Mouse (Mus musculus) CD4-positive, CD25-positive, alpha-beta regulatory T cell (primary cell): ENCODE measurements around the gene Btnl2. TPM values are rescaled to one million over a fixed set of nuclear protein-coding genes. Genes with fewer than 3 reads are reported as not detected.

Source experiments
- polyA plus RNA-seq: library from polyadenylated mRNA; unstranded; fragments of 100-300 nt; shearing (Covaris generic); gene quantifications from one replicate; pipeline ENCODE4 v1.2.1, GENCODE M21; 2017

Gene Btnl2
- polyA plus RNA-seq, result 0.43 TPM

DNA sequence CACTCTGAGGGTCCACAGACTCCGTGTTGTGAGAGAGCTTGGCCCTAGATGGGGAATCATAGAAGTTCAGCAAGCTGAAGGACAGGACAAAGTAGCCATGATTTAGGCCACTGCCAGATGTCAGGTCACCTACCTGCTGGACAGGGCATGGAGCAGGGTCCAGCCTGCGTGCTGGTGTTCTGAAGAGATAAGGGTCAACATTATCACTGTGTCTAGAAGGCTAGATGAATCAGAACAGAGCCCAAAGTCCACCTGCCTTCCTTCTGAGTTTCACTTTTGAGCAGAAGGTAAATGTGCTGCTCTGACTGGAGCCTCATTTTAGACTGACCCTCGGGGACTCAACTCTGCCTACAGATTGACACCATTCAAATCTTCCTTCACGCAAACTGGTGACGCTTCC, at the start of gene Btnl2:
TSS of gene Btnl2 (plus strand) at position 284 of the 400 bp plus-strand sequence.

DNA sequence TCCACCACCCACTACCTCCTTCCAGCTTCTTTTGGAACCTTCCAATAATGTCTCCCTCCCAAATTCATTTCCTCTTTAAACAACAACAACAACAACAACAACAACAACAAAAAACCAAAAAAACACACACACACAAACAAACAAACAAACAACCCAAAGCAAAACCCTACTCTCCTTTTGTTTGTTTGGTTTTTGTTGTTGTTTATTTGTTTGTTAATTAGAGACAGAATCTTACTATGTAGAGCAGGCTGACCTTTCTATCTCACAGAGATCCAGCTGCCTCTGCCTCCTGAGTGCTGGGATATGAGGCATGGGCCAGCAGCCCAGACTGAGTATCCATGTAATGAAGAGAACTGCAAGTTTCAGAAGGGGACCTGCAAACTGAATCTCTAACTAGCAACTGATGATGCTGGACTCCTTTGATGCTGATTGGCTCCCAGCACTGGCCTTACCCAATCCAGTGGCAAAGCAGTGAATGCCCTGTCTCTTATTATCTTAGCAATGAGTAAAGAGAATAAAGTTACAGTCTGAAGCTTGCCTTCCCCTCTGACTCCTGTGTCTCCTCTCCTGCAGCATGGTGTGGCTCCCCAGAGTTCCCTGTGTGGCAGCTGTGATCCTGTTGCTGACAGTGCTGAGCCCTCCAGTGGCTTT, 49.1 kb upstream of the Btnl2 start, which contains the start of gene H2-Eb1:
TSS of gene H2-Eb1 (plus strand) at position 488 of the 651 bp plus-strand sequence.

DNA sequence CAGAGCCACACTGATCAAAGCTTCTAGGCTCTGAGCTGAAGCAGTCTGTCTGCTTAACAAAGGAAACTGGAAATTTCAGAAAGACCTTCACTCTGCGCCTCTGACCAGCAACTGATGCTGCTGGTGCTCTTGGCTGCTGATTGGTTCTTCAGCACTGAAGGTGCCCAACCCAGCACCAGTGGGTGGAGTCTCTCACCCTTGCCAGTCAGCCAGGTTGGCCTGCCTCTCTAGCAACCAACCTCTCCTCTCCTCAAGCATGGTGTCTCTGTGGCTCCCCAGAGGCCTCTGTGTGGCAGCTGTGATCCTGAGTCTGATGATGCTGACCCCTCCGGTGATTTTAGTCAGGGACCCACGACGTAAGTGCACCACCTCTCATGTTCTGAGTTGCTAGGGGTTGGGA, 29.2 kb upstream of the Btnl2 start, which contains the start of gene H2-Eb2:
TSS of gene H2-Eb2 (plus strand) at position 230 of the 400 bp plus-strand sequence.

DNA sequence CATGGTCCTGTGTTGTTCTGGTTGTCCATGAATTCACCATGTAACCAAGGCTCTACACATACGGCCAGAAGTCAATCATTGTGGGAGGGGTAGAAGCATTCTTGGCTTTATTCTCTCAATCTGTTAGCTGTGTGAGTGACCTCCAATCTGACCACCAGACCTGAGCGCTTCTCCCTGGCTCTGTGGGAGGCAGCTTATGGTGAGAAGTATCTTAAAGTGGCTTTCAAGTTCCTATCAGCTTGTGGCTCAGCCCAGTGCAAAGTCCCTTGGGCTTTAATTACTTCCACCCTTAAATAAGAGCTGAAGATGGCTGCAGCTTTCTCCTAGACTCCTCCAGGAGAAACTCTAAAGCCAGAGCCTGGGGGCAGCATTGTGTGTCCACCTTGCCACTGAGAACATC, 22.2 kb downstream of the Btnl2 start, which contains the start of gene Btnl1:
TSS of gene Btnl1 (plus strand) at position 286 of the 400 bp plus-strand sequence.

DNA sequence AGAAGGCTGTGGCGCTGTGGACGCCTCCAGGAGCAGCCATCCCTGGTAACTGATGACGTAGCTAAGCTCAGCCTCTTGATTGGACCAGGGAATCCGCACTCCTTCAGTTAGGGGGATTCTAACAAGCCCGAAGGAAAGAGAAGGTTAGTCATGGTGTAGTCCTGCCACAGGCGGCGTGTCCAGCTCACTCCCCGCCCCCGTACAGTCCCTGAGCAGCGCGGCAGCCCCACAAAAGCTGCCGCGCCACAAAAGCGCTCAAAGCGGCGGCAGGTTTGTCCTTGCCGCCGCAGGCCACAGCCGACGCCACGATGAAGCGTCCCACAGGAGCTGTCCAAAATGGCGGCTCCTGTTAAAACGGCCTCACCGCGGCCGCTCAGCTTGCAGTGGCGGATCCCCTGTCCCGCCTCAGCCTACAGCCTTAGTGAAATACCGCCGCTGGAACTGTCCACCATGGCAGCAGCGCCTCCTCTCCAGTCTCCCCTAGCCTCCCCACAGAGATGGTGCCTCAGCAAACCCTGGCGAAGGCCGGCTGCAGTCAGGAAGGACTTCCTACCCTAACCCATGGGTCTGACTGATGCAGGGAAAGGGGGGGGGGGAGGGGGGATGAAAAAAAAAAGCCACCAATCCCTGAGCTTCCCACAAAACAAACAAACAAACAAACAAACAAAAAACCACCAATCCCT, 44.2 kb downstream of the Btnl2 start, which contains the start of gene BC051142:
TSS of gene BC051142 (plus strand) at position 110 of the 683 bp plus-strand sequence.

Other genes starting within 250 kb of the Btnl2 start
- gene H2-DMa, start 235.3 kb upstream of the Btnl2 start, polyA plus RNA-seq, result 96.3 TPM
- 212 TPM for gene Brd2, start 232.2 kb upstream of the Btnl2 start, polyA plus RNA-seq
- 4.9 TPM for gene H2-DMb2, start 211.5 kb upstream of the Btnl2 start, polyA plus RNA-seq
- gene H2-DMb1, start 201.8 kb upstream of the Btnl2 start, polyA plus RNA-seq, result 2.7 TPM
- gene Tap1, start 167.3 kb upstream of the Btnl2 start, polyA plus RNA-seq, result 402 TPM
- gene Psmb9, start 167.1 kb upstream of the Btnl2 start, polyA plus RNA-seq, result 470 TPM
- gene Psmb8, start 157.1 kb upstream of the Btnl2 start, polyA plus RNA-seq, result 1,148 TPM
- gene Tap2, start 151.3 kb upstream of the Btnl2 start, polyA plus RNA-seq, result 323 TPM
- 97.5 TPM for gene H2-Ob, start 115.9 kb upstream of the Btnl2 start, polyA plus RNA-seq
- 25.3 TPM for gene H2-Ab1, start 97.1 kb upstream of the Btnl2 start, polyA plus RNA-seq
- gene H2-Aa, start 67.0 kb upstream of the Btnl2 start, polyA plus RNA-seq, result 18.1 TPM
- gene H2-Eb1, start 49.0 kb upstream of the Btnl2 start, polyA plus RNA-seq, result 13.4 TPM
- 0.10 TPM for gene H2-Eb2, start 29.2 kb upstream of the Btnl2 start, polyA plus RNA-seq
- not detected for gene Btnl1, start 22.3 kb downstream of the Btnl2 start, polyA plus RNA-seq
- gene BC051142, start 44.0 kb downstream of the Btnl2 start, polyA plus RNA-seq, result 0.54 TPM
- gene Btnl4, start 122.5 kb downstream of the Btnl2 start, polyA plus RNA-seq, result not detected
- gene Btnl6, start 162.5 kb downstream of the Btnl2 start, polyA plus RNA-seq, result not detected
- gene Notch4, start 209.4 kb downstream of the Btnl2 start, polyA plus RNA-seq, result 0.12 TPM
- gene Gpsm3, start 235.0 kb downstream of the Btnl2 start, polyA plus RNA-seq, result 296 TPM
- 20.0 TPM for gene Pbx2, start 236.4 kb downstream of the Btnl2 start, polyA plus RNA-seq
- 2.5 TPM for gene Ager, start 243.0 kb downstream of the Btnl2 start, polyA plus RNA-seq
- 97.3 TPM for gene Rnf5, start 248.9 kb downstream of the Btnl2 start, polyA plus RNA-seq
- 23.3 TPM for gene Agpat1, start 249.4 kb downstream of the Btnl2 start, polyA plus RNA-seq